Mouse (Mus musculus) Patski (cell line): Measurements from ENCODE around the gene Dph3. TPM values are rescaled to one million over a fixed set of nuclear protein-coding genes. Genes with fewer than 3 reads are reported as not detected.
A peak's percentile ranks its signal among the peaks of the same experiment; 100 is the strongest.

Experiments used
- ATAC-seq: fragments of 100-300 bp; one replicate; pipeline ENCODE4 v1.8.0; 2021
- CTCF ChIA-PET: fragments of 350-600 bp; sonication (Branson Sonifier 250); formaldehyde crosslinking; loops from one replicate; lab custom pipeline; 2022; ENCODE audit warnings: inconsistent platforms; lab: Charles Lee
- POLR2A ChIA-PET: fragments of 350-600 bp; sonication (Branson Sonifier 250); formaldehyde crosslinking; loops from one replicate; lab custom pipeline; 2022; ENCODE audit warnings: antibody characterized with exemption, inconsistent platforms; lab: Charles Lee
- DNase-seq: peaks from one replicate; pipeline ENCODE4 v3.0.0-alpha.2; 2011; ENCODE audit warnings: low read depth, low spot score
- H3K27me3 ChIP-seq: fragments of 371-371 bp; one replicate; pipeline ENCODE4 v1.5.1; 2021
- CTCF ChIP-seq: fragments of 100-300 bp; IDR thresholded peaks from one replicate; pipeline ENCODE4 v1.5.1; 2021
- in situ Hi-C: fragments of 300-500 bp; cut with MboI; formaldehyde crosslinking; loops from 3 replicates; pipeline ENCODE4 v1.11.1; 2018; ENCODE audit warnings: low pct_unique_long_range_greater_than_20kb, mixed read lengths
- polyA plus RNA-seq: library from polyadenylated mRNA; unstranded; gene quantifications from one replicate; pipeline ENCODE4 v1.2.3, GENCODE M21; 2021

The Dph3 gene
- polyA plus RNA-seq, 1 experiment from 2014 or later, result 50.1 TPM

DNA sequence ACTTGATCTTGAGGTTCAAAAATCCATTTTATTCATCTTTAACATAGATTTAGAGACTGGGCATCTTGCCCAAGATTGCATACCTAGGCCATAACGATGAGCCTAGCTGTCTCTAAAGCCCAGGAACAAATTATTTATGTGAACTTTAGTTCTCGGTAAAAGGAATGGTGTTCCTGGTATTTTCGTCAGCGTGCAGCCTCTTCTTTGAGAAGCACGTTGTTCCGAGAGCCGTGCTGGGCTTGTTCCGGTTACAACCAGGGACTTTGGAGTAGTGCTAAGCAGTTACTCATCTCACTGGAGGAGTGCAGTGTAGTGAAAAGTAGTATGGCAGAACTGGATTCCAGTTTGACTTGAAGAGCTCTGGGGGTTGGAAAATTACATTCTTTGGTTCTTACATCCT lies 697 bp upstream of the Dph3 start:
- CTCF ChIA-PET, result interaction anchor here (1.3 kb wide), 1 partner anchor 106 kb away, joined by 3 read pairs; no protein-coding TSS in a partner anchor

DNA sequence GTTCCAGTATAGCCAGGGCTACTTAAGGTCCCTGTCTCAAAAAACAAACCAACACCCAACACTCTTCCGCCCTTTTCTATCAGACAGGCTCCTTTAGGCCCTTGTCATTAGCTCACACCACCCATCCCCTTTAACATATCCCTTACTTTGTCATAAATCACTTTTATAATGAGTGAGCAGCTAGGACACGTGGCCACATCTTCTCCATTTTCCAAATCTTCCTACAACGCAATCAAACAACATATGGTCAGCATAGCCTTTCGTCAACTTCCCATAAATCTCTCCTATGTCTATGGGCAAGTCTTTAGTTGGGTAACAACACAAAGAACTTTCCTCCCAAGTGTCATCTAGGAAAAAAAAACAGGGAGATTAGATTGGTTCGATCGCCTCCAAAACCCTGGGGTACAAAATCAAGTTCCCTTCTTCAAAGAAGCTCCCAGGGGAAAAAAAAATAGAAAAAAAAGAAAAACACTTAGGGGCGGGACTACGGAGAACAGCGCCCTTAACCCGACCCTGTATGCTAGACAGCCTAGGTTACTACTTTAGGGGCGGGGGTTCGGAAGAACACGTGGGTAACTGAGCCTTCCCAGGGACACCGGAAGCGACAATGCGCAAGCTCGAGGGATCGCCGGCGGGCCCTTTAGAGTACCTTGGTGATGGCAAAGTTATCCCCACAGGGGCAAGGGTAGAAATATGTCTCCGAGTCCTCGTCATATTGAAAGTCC lies 606 bp downstream of the Dph3 start, which contains the start of gene Oxnad1:
Gene Oxnad1 (plus strand): TSS at position 614 of the 725 bp plus-strand sequence.
- ATAC-seq (peak; percentile 78), DNase-seq (no peak)
- no peak for TF ChIP-seq CTCF
- no peaks in the 10 kb centered on the region for H3K27me3 ChIP-seq
- CTCF ChIA-PET, result interaction anchor here (0.7 to 1.3 kb wide), 2 partner anchors 9 to 107 kb away, joined by 3 read pairs; no protein-coding TSS in a partner anchor
- POLR2A ChIA-PET, result interaction anchor here (0.5 to 0.6 kb wide), 2 partner anchors 21 to 39 kb away, joined by 3 read pairs; no protein-coding TSS in a partner anchor
- in situ Hi-C loops, result loop anchor here (5.0 kb wide), 1 partner anchor 428 kb away; no protein-coding TSS in a partner anchor

More for the DNA sequence above, 697 bp upstream of the Dph3 start:
- no peaks in the 10 kb centered on the region for H3K27me3 ChIP-seq
- in situ Hi-C loops, result no loop called here
- no peak for TF ChIP-seq CTCF
- POLR2A ChIA-PET, result interaction anchor here (1.0 kb wide), 1 partner anchor 138 kb away, joined by 3 read pairs; no protein-coding TSS in a partner anchor
- no peak for DNase-seq
- no peak for ATAC-seq

DNA sequence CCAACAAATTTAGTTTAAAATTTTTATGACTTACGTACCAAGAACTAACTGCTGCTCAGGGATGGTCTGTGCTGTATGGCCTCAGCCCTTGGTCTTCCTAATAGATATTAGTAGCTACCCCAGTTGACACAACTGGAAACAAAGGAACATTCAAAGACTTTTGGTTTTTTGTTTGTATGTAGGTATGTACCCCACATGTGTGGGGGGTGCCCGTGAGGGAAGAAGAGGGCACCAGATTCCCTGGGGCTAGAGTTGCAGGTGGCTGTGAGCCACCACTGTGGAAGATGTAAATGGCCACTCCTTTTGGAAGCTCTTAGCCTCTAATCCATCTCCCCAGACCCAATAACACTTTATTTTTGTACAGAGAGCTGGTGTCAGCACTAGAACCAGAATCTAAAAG lies 2.1 kb downstream of the Dph3 start:
- ChIA-PET POLR2A (no interaction called here), CTCF (no interaction called here)
- in situ Hi-C loops, result loop anchor here (5.0 kb wide), 1 partner anchor 426 kb away; no protein-coding TSS in a partner anchor
- ATAC-seq (no peak), DNase-seq (no peak)
- no peak for TF ChIP-seq CTCF
- H3K27me3 ChIP-seq, result no peaks in the 10 kb centered on the region

DNA sequence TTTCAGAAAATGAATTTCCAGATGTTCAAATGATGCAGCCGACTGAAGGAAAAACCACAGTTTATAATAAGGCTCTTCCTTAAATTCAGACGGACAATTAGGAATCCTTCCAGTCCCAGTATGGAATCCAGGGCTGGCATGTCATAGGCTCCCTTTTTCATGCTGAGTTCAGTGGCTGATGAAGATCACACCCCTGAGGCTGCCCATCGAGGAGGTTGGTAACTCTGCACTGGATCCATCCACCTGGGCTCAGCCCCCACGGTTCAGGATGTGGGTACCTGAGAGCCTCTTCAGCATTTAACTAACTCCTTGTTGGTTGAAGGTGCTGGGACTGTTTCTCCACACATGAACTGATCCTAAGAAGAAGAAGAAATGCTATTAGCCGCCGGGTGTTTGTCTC lies 2.6 kb downstream of the Dph3 start:
- in situ Hi-C loops, result loop anchor here (5.0 kb wide), 1 partner anchor 426 kb away; no protein-coding TSS in a partner anchor
- no peak for TF ChIP-seq CTCF
- no peak for ATAC-seq
- H3K27me3 ChIP-seq, result no peaks in the 10 kb centered on the region
- CTCF ChIA-PET, result no interaction called here
- DNase-seq, result no peak
- POLR2A ChIA-PET, result no interaction called here

DNA sequence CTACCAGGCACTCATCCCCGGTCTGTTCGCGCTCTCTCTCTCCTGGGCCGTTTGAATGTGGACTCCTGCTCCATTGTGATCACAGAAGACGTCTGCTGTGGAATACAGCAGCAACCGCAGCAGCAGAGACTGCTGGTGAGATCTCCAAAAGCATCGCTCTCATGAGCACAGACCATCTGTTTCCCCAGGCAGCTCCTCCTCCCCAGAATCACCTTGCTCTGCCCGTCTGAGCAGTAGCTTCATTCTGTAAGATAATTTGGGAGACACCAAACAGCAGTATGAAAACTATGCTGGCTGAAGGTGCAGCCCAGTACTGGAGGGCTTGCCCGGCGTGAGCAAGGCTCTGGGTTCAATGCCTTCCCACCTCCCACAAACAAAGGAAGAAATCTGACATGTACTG lies 4.5 kb downstream of the Dph3 start:
- H3K27me3 ChIP-seq, result no peaks in the 10 kb centered on the region
- ChIA-PET POLR2A (no interaction called here), CTCF (no interaction called here)
- in situ Hi-C loops, result loop anchor here (5.0 kb wide), 1 partner anchor 424 kb away; no protein-coding TSS in a partner anchor
- no peak for TF ChIP-seq CTCF
- ATAC-seq (no peak), DNase-seq (no peak)

DNA sequence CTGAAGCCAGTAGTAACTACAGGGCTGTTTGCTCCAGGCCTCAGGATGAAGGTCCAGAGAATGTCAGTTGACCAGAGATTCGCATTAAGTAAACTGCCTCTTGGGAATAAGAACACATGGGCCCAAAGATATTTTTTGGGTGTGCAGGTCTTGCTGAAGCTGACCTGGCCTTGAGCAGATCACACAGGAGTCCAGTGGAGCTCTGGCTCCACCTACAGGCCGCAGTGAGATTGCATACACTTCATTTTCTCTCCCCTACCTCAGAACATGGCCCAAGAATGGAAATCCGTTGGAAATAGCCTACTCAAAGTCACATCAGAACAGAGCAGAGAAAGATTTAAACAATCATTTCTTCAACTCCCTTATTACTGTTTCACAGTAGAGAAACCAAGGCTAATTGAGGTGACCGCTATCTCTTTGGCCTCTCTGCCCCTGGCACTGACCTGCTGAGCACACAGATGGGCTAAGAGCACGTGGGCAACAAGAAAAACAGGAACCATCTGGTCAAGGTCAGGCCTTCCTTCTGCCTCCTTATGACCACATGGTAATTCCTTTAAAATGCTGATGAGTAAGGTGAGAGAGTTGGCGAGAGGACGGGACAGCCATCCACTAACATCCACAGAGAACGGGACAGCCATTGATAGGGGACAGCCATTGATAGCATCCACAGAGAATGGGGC lies 8.5 kb downstream of the Dph3 start:
- CTCF ChIA-PET, result interaction anchor here (0.9 to 1.5 kb wide), 6 partner anchors 11 to 305 kb away, joined by 3 to 6 read pairs (median 4); no protein-coding TSS in a partner anchor
- ATAC-seq (peak; percentile 53), DNase-seq (no peak)
- TF ChIP-seq CTCF, result peak; percentile 97
- H3K27me3 ChIP-seq, result no peaks in the 10 kb centered on the region
- POLR2A ChIA-PET, result interaction anchor here (0.6 to 0.7 kb wide), 2 partner anchors 43 to 284 kb away, joined by 3 to 6 read pairs; no protein-coding TSS in a partner anchor
- in situ Hi-C loops, result no loop called here

DNA sequence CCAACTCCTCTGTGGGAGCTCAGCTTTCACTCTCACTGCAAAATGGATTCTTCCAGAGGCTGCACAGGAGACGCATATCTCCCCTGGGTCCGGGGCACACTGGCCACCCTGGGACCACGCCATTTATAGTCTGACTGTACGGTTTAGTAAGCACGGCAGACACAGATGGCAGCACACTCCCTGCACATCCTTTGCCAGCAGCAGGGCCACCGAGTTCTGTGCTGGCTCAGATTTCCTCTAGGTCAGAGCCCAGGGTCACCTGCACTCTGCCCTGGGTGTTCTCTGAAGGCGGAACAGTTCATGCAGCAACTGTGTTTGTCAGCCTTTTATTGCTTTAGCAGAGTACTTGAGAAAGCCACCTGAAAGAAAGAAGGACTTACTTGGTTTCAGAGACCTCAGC lies 11.6 kb downstream of the Dph3 start:
- in situ Hi-C loops, result loop anchor here (5.0 kb wide), 2 partner anchors 117 to 277 kb away; no protein-coding TSS in a partner anchor
- POLR2A ChIA-PET, result interaction anchor here (0.9 kb wide), 1 partner anchor 111 kb away, joined by 4 read pairs; no protein-coding TSS in a partner anchor
- no peak for ATAC-seq
- TF ChIP-seq CTCF, result no peak
- H3K27me3 ChIP-seq, result no peaks in the 10 kb centered on the region
- CTCF ChIA-PET, result interaction anchor here (1.3 kb wide), 1 partner anchor 280 kb away, joined by 3 read pairs; no protein-coding TSS in a partner anchor
- no peak for DNase-seq

DNA sequence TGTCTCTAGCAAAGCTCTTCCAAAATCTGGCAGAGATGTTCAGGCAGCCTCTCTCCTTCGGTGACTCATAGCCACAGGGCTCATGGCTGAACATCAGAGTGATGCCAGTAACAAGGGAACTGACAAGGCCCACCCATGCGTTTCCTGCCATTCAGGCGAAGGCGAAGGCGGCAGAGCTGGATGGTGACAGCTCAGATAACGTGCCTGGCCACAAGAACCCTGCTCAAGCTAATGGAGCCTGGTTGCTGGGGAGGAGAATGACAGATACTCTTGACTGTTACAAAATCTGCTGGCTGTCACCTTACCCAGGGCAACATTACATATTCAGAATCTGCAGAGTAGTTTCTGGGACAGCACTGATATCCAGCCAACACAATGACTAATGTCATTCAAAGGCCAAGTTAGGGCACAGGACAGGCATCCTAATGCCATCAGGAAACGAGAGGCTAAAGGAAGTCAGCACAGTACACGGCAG lies 12.3 kb downstream of the Dph3 start:
- DNase-seq (no peak), ATAC-seq (peak; percentile 58)
- in situ Hi-C loops, result loop anchor here (5.0 kb wide), 2 partner anchors 116 to 276 kb away; no protein-coding TSS in a partner anchor
- POLR2A ChIA-PET, result interaction anchor here (0.9 kb wide), 1 partner anchor 110 kb away, joined by 4 read pairs; no protein-coding TSS in a partner anchor
- CTCF ChIA-PET, result interaction anchor here (1.2 to 1.3 kb wide), 2 partner anchors 118 to 279 kb away, joined by 3 read pairs; no protein-coding TSS in a partner anchor
- H3K27me3 ChIP-seq, result no peaks in the 10 kb centered on the region
- no peak for TF ChIP-seq CTCF

DNA sequence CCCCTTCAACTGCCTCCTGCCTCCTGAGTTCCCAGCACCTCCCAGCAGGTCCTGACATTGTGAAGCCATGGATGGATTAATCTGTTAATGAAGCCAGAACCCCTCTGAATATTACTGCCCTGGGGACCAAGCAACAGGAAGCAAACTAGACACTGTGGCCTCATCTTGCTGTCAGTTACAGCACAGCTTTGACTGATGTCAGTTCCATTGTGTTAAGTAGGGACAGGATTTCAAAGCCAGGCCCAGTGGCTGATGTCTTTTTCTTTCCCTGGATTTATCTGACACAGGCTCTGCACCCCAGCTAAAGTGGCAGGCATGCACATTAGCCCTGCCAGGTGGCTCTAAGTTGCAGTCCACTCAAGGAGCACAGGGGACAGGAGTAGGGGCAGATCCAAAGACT lies 12.7 kb downstream of the Dph3 start:
- TF ChIP-seq CTCF, result no peak
- in situ Hi-C loops, result loop anchor here (5.0 kb wide), 2 partner anchors 116 to 276 kb away; no protein-coding TSS in a partner anchor
- POLR2A ChIA-PET, result no interaction called here
- ATAC-seq, result peak; percentile 3
- DNase-seq, result no peak
- H3K27me3 ChIP-seq, result no peaks in the 10 kb centered on the region
- CTCF ChIA-PET, result interaction anchor here (1.2 to 1.3 kb wide), 2 partner anchors 118 to 278 kb away, joined by 3 read pairs; no protein-coding TSS in a partner anchor

DNA sequence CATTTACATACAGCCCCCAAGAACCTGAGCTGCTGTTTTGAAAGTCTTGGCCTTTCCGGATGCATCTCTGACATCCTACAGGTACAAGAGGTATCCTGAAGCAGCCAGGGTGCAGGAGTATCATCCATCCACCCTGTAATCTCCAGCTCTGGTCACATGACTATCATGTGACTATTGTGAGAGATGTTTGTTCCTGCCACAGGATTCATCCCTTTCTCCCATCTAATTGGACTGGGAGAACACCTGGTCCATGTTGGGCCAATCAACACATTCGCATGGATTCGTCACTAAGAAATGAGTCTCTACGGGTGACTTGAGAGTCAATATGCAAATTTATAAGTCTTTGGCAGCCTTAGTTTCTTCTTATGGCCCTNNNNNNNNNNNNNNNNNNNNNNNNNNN lies 24.1 kb downstream of the Dph3 start:
- ChIA-PET POLR2A (no interaction called here), CTCF (interaction anchor here (1.9 kb wide), 1 partner anchor 107 kb away, joined by 6 read pairs; no protein-coding TSS in a partner anchor)
- DNase-seq (no peak), ATAC-seq (no peak)
- H3K27me3 ChIP-seq, result no peaks in the 10 kb centered on the region
- TF ChIP-seq CTCF, result no peak
- in situ Hi-C loops, result no loop called here
